Mouse (Mus musculus): ENCODE measurements around the gene Pla1a.

DNA sequence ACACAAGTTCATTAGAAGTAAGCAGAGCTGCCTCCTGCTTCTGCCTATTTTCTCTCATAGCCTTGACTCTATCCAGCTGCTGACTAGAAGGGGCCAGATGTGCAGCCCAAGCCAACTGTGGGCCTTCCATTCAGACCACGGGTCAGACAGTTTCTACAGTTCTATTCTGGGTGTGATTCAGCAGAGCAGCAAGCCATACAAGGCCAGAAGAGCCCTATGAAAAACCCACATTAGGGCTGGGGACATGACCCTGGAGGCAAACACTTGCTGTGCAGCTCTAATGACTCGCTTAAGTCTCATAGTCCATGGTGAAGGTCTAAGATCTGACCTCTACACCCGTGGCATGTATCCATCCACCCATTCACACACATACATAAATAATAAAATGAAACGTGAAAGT lies 33.1 kb upstream of the Pla1a start:
- no peak for TF ChIP-seq EP300 (IDR thresholded peaks at IDR 0.05)
- TF ChIP-seq CTCF (IDR thresholded peaks at IDR 0.05), result no peak

Data from lung, postnatal 0 days (tissue).